Mouse (Mus musculus) MEL (cell line): ENCODE results near the gene Dmc1. TPM values are rescaled to one million over a fixed set of nuclear protein-coding genes. Genes with fewer than 3 reads are reported as not detected.

Experiments used
- DNase-seq: peaks from one replicate; pipeline ENCODE4 v3.0.0; 2011; ENCODE audit warnings: low read depth, low spot score
- H3K27ac ChIP-seq: 2 replicates; pipeline ENCODE4 v1.5.1; 2012; ENCODE audit warnings: low read depth, mild to moderate bottlenecking, control low read depth, low read length, moderate library complexity; ENCODE audit not compliant: control insufficient read depth
- H3K27me3 ChIP-seq, 2 experiments: fragments of 150-350 bp in 1 of 2; sonication (generic) in 1 of 2; 2 replicates each; pipeline ENCODE4 v1.6.1; 2012; ENCODE audit warnings: low read length in 2 of 2, mild to moderate bottlenecking in 2 of 2, improper control_type of control experiment in 1 of 2, moderate library complexity in 1 of 2; ENCODE audit not compliant: insufficient read depth in 2 of 2, control insufficient read depth in 1 of 2
- H3K36me3 ChIP-seq, 2 experiments: 2 replicates each; pipeline ENCODE4 v1.6.1; 2012 to 2014; ENCODE audit warnings: low read length in 2 of 2, improper control_type of control experiment in 1 of 2, inconsistent platforms in 1 of 2, mild to moderate bottlenecking in 1 of 2; ENCODE audit not compliant: insufficient read depth in 2 of 2, control insufficient read depth in 1 of 2
- H3K4me1 ChIP-seq, 2 experiments: fragments of 150-350 bp in 1 of 2; sonication (generic) in 1 of 2; 2 replicates each; pipeline ENCODE4 v1.6.1; 2012; ENCODE audit warnings: low read length in 2 of 2, improper control_type of control experiment in 1 of 2, mild to moderate bottlenecking in 1 of 2; ENCODE audit not compliant: insufficient read depth in 2 of 2, control insufficient read depth in 1 of 2
- H3K4me3 ChIP-seq, 2 experiments: fragments of 150-350 bp in 1 of 2; sonication (generic) in 1 of 2; 2 replicates each; pipeline ENCODE4 v1.5.1; 2012; ENCODE audit warnings: low read depth in 2 of 2, low read length in 2 of 2, mild to moderate bottlenecking in 2 of 2, moderate library complexity in 2 of 2, control low read depth in 1 of 2, improper control_type of control experiment in 1 of 2; ENCODE audit not compliant: control insufficient read depth in 1 of 2, insufficient read depth in 1 of 2
- H3K79me2 ChIP-seq: 2 replicates; pipeline ENCODE4 v1.6.1; 2012; ENCODE audit warnings: mild to moderate bottlenecking, low read length, moderate library complexity; ENCODE audit not compliant: control insufficient read depth, poor library complexity, insufficient read depth
- H3K9ac ChIP-seq: 2 replicates; pipeline ENCODE4 v1.6.1; 2012; ENCODE audit warnings: low read depth, mild to moderate bottlenecking, control low read depth, low read length, moderate library complexity; ENCODE audit not compliant: control insufficient read depth, poor library complexity, severe bottlenecking
- H3K9me3 ChIP-seq: fragments of 150-350 bp; sonication (generic); replicated peaks from 2 replicates; pipeline ENCODE4 v1.6.1; 2012; ENCODE audit warnings: mild to moderate bottlenecking, low read length, improper control_type of control experiment, moderate library complexity; ENCODE audit not compliant: insufficient read depth
- CHD1 ChIP-seq: IDR thresholded peaks from 2 replicates; pipeline ENCODE4 v1.6.1; 2012; ENCODE audit warnings: low read depth, mild to moderate bottlenecking, inconsistent platforms, low read length, improper control_type of control experiment
- CHD2 ChIP-seq: IDR thresholded peaks from 2 replicates; pipeline ENCODE4 v1.6.1; 2011; ENCODE audit warnings: low read length, improper control_type of control experiment
- EP300 ChIP-seq, 2 experiments: IDR thresholded peaks; 2 replicates each; pipeline ENCODE4 v1.6.1; 2011; ENCODE audit warnings: improper control_type of control experiment in 2 of 2, low read length in 2 of 2, low read depth in 1 of 2, mild to moderate bottlenecking in 1 of 2
- GATA1 ChIP-seq: IDR thresholded peaks from 2 replicates; pipeline ENCODE4 v1.6.1; 2011; ENCODE audit warnings: low read depth, low read length, improper control_type of control experiment
- KAT2A ChIP-seq: conservative IDR thresholded peaks from 2 replicates; pipeline ENCODE4 v1.6.1; 2012; ENCODE audit warnings: low read depth, low read length, improper control_type of control experiment, inconsistent platforms
- MAFK ChIP-seq: IDR thresholded peaks from 2 replicates; pipeline ENCODE4 v1.6.1; 2011; ENCODE audit warnings: low read depth, mild to moderate bottlenecking, low read length, improper control_type of control experiment, borderline replicate concordance
- MAX ChIP-seq: IDR thresholded peaks from 2 replicates; pipeline ENCODE4 v1.6.1; 2011; ENCODE audit warnings: low read length, improper control_type of control experiment
- MAZ ChIP-seq: IDR thresholded peaks from 2 replicates; pipeline ENCODE4 v1.6.1; 2012; ENCODE audit warnings: low read depth, mild to moderate bottlenecking, inconsistent platforms, low read length, improper control_type of control experiment
- MYB ChIP-seq: IDR thresholded peaks from 2 replicates; pipeline ENCODE4 v1.6.1; 2011; ENCODE audit warnings: mild to moderate bottlenecking, low read depth, low read length, improper control_type of control experiment
- NELFE ChIP-seq: IDR thresholded peaks from 2 replicates; pipeline ENCODE4 v1.6.1; 2011; ENCODE audit warnings: low read depth, low read length, improper control_type of control experiment
- NRF1 ChIP-seq: IDR thresholded peaks from 2 replicates; pipeline ENCODE4 v1.6.1; 2014; ENCODE audit warnings: low read depth, mild to moderate bottlenecking, inconsistent platforms, low read length, improper control_type of control experiment, moderate library complexity; ENCODE audit not compliant: poor library complexity, insufficient read depth, severe bottlenecking
- POLR2AphosphoS2 ChIP-seq: IDR thresholded peaks from 2 replicates; pipeline ENCODE4 v1.6.1; 2011; ENCODE audit warnings: low read length, improper control_type of control experiment
- RCOR1 ChIP-seq: IDR thresholded peaks from 2 replicates; pipeline ENCODE4 v1.6.1; 2012; ENCODE audit warnings: low read depth, mild to moderate bottlenecking, inconsistent platforms, low read length, improper control_type of control experiment
- TBP ChIP-seq: IDR thresholded peaks from 2 replicates; pipeline ENCODE4 v1.8.0; 2011; ENCODE audit warnings: low read depth, low read length, improper control_type of control experiment
- UBTF ChIP-seq: IDR thresholded peaks from 2 replicates; pipeline ENCODE4 v1.6.1; 2012; ENCODE audit warnings: low read depth, mild to moderate bottlenecking, inconsistent platforms, low read length, improper control_type of control experiment, moderate library complexity, borderline replicate concordance; ENCODE audit not compliant: insufficient read depth
- ZC3H11A ChIP-seq: IDR thresholded peaks from 2 replicates; pipeline ENCODE4 v1.6.1; 2012; ENCODE audit warnings: low read depth, mild to moderate bottlenecking, inconsistent platforms, low read length, improper control_type of control experiment
- ZNF384 ChIP-seq: IDR thresholded peaks from 2 replicates; pipeline ENCODE4 v1.6.1; 2012; ENCODE audit warnings: low read depth, mild to moderate bottlenecking, inconsistent platforms, low read length, improper control_type of control experiment
- polyA plus RNA-seq, 2 experiments: library from polyadenylated mRNA; stranded (reverse) in 1 of 2; unstranded in 1 of 2; fragments of >175 nt in 1 of 2; fragments of >200 nt in 1 of 2; gene quantifications; 2 replicates each; pipeline versions ENCODE4 v1.2.1 to v1.2.4; 2012; ENCODE audit warnings: low replicate concordance in 2 of 2, low read depth in 1 of 2; ENCODE audit not compliant: insufficient read length in 2 of 2, insufficient read depth in 1 of 2, missing spikeins in 1 of 2
- total RNA-seq: library from RNA; depleted of rRNA; stranded (reverse); fragments of 300-350 nt; gene quantifications from 2 replicates; pipeline ENCODE4 v1.2.3, GENCODE M21; 2012

Dmc1 gene
- total and polyA plus RNA-seq, 3 experiments = not detected

DNA sequence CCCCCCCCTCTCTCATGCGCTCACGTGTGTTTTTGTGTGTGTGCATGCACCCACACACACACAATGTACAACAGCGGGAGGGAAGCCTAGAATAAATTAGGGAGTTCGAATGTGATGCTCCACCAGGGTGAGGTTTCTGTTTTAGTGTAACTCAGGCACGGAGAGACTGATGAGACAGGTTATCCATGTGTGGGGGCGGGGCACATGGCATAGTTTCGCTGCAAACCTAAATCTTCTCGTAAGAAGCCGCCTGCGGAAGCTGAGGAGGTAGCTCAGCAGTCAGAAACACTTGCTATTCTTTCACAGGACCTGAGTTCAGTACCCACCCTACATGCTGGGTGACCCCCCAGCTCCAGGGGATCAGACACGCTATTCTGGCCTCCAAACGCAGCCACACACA lies 43.2 kb upstream of the Dmc1 start:
- H3K27me3 ChIP-seq = no peaks in the 10 kb centered on the region
- H3K36me3 ChIP-seq = no peaks in the 10 kb centered on the region
- no peak overlapping the region for H3K27ac ChIP-seq
- no peaks in the 10 kb centered on the region for H3K9me3 ChIP-seq
- no peaks in the 10 kb centered on the region for H3K79me2 ChIP-seq
- no peak for TF ChIP-seq KAT2A
- TF ChIP-seq CHD1 = no peak
- no peak for TF ChIP-seq ZC3H11A
- TF ChIP-seq MAZ = no peak
- TF ChIP-seq TBP = no peak
- no peak for TF ChIP-seq CHD2
- TF ChIP-seq EP300 (IDR thresholded peaks at IDR 0.05; ENCODE audit: low read depth in 1 of 2, low read length in 2 of 2) = no peak
- no peak for TF ChIP-seq MAFK
- TF ChIP-seq MAX = no peak
- no peak for TF ChIP-seq NRF1
- TF ChIP-seq NELFE = no peak
- no peak for TF ChIP-seq RCOR1
- TF ChIP-seq POLR2AphosphoS2 = no peak
- TF ChIP-seq UBTF = no peak
- no peak overlapping the region for H3K9ac ChIP-seq
- H3K4me3 ChIP-seq = no peak overlapping the region
- DNase-seq = no peak
- peaks cover 0 to 2% of the 10 kb centered on the region in 2 experiments; a peak in 1 of 4 replicates for H3K4me1 ChIP-seq

GRCm38 (mm10) chr15:79645483-79645882 lies 40.6 kb upstream of the Dmc1 start:
- TF ChIP-seq GATA1 (peak; percentile 57), TBP (0 out of 2 replicates have a peak, but pooled peaks have one; percentile 12), ZNF384 (no peak), MYB (no peak)
- H3K4me1 ChIP-seq = peaks cover 0 to 2% of the 10 kb centered on the region in 2 experiments; a peak in 1 of 4 replicates

More at GRCm38 (mm10) chr15:79645483-79645882, 40.6 kb upstream of the Dmc1 start:
- Histone ChIP-seq H3K9me3 (no peaks in the 10 kb centered on the region), H3K4me3 (no peak overlapping the region), H3K27ac (no peak overlapping the region), H3K36me3 (no peaks in the 10 kb centered on the region), H3K27me3 (no peaks in the 10 kb centered on the region), H3K9ac (no peak overlapping the region), H3K79me2 (no peaks in the 10 kb centered on the region)
- DNase-seq = peak; percentile 58
